Mouse (Mus musculus): ENCODE measurements around the gene Osbpl10. TPM values are rescaled to one million over a fixed set of nuclear protein-coding genes. Genes with fewer than 3 reads are reported as not detected.
A peak's percentile ranks its signal among the peaks of the same experiment; 100 is the strongest.

Osbpl10 gene
- polyA plus RNA-seq, 1 experiment from 2014 or later = 3.5 TPM

- no peak overlapping the region for H3K4me3 ChIP-seq (ENCODE audit: low read length)
- no peaks in the 10 kb centered on the region; the same call in 1 of the 2 replicates for H3K4me1 ChIP-seq (ENCODE audit: control insufficient read depth, insufficient read depth, low read depth, low read length)
- no peaks in the 10 kb centered on the region for H3K9me3 ChIP-seq (ENCODE audit: control insufficient read depth, low read length)
- no peak overlapping the region for H3K27ac ChIP-seq (ENCODE audit: low read depth, low read length)
- H3K36me3 ChIP-seq (ENCODE audit: control insufficient read depth, insufficient read depth, low read length) = no peaks in the 10 kb centered on the region
- WGBS = 49% methylated on average over 3 of the region's 3 CpGs
- H3K27me3 ChIP-seq (replicated peaks; ENCODE audit: control insufficient read depth, insufficient read depth, low read length) = no peaks in the 10 kb centered on the region
- no peak overlapping the region for H3K4me2 ChIP-seq (ENCODE audit: low read length)
- no peak for ATAC-seq
- no peak overlapping the region for H3K9ac ChIP-seq (ENCODE audit: low read depth, low read length)
These were observed 132.3 kb downstream of the Osbpl10 start for GRCm38 (mm10) chr9:115110655-115111054.

DNA sequence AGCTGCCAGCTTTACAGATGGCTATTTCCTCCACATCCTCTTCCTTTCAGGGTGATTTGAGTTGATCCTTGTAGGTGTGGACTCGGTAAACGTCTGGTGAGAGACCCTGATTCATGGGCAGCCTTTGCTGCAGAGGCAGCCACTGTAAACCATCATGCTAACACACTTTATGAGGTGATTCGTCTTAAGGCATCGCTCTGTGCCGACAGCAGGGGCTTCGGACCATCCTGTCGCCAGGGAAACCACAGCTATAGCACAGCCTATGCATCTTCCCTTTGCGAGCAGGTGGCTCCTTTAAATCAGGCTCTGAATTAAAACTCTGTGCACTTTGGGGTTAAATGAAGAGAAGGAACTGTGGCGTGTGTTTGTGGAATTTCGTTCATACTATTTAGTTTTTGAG, 138.9 kb downstream of the Osbpl10 start:
- no peak overlapping the region for H3K9ac ChIP-seq (ENCODE audit: low read depth, low read length)
- no peaks in the 10 kb centered on the region for H3K9me3 ChIP-seq (ENCODE audit: control insufficient read depth, low read length)
- WGBS = 47% methylated on average over 10 of the region's 10 CpGs
- H3K27me3 ChIP-seq (replicated peaks; ENCODE audit: control insufficient read depth, insufficient read depth, low read length) = no peaks in the 10 kb centered on the region
- H3K27ac ChIP-seq (ENCODE audit: low read depth, low read length) = no peak overlapping the region
- H3K4me2 ChIP-seq (ENCODE audit: low read length) = no peak overlapping the region
- no peak overlapping the region for H3K4me3 ChIP-seq (ENCODE audit: low read length)
- ATAC-seq = no peak
- peaks cover 9% of the 10 kb centered on the region for H3K4me1 ChIP-seq (ENCODE audit: control insufficient read depth, insufficient read depth, low read depth, low read length)
- H3K36me3 ChIP-seq (ENCODE audit: control insufficient read depth, insufficient read depth, low read length) = no peaks in the 10 kb centered on the region

GRCm38 (mm10) chr9:115120276-115120675, 141.9 kb downstream of the Osbpl10 start:
- H3K27me3 ChIP-seq (replicated peaks; ENCODE audit: control insufficient read depth, insufficient read depth, low read length) = no peaks in the 10 kb centered on the region
- 50% methylated on average over 5 of the region's 5 CpGs for WGBS
- no peak overlapping the region for H3K4me3 ChIP-seq (ENCODE audit: low read length)
- no peak overlapping the region for H3K27ac ChIP-seq (ENCODE audit: low read depth, low read length)
- peak; percentile 16; the same call in 1 of the 2 replicates for ATAC-seq
- no peaks in the 10 kb centered on the region for H3K36me3 ChIP-seq (ENCODE audit: control insufficient read depth, insufficient read depth, low read length)
- H3K4me1 ChIP-seq (ENCODE audit: control insufficient read depth, insufficient read depth, low read depth, low read length) = peaks cover 9% of the 10 kb centered on the region
- no peak overlapping the region for H3K9ac ChIP-seq (ENCODE audit: low read depth, low read length)
- H3K4me2 ChIP-seq (ENCODE audit: low read length) = no peak overlapping the region
- no peaks in the 10 kb centered on the region for H3K9me3 ChIP-seq (ENCODE audit: control insufficient read depth, low read length)

DNA sequence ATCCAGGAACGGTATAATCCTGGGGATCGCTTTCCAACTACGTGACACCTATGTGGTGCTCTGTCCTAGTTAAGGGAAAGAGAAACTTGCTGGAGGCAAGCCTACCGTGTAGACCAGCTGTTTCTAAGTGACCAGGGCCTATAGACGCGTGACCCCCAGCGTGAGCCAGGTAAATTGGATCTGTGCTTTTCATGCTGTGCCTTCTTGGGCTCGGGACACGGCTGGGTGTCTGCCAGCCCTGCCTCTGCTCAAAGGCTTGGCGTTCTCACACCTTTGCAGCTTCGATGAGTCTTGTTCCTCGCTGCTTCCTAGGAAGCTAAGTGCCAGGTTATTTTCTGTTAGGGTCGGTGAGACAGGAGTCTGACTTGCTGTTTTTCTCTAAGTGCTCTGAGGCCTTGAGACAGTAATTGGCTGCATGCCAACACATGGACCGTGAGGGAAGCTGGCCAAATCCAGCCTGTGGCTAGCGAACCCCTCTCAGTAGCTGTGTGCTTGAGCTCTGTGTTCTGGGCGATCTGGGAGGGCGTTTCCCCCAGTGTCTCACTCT, 142.4 kb downstream of the Osbpl10 start:
- H3K27me3 ChIP-seq (replicated peaks; ENCODE audit: control insufficient read depth, insufficient read depth, low read length) = no peaks in the 10 kb centered on the region
- no peaks in the 10 kb centered on the region for H3K36me3 ChIP-seq (ENCODE audit: control insufficient read depth, insufficient read depth, low read length)
- H3K4me3 ChIP-seq (ENCODE audit: low read length) = no peak overlapping the region
- H3K9me3 ChIP-seq (ENCODE audit: control insufficient read depth, low read length) = no peaks in the 10 kb centered on the region
- ATAC-seq = peak; percentile 78; the same call in 1 of the 2 replicates
- 42% methylated on average over 17 of the region's 17 CpGs for WGBS
- peak overlapping the region; percentile 69 for H3K27ac ChIP-seq (ENCODE audit: low read depth, low read length)
- no peak overlapping the region; the same call in 1 of the 2 replicates for H3K4me2 ChIP-seq (ENCODE audit: low read length)
- peaks cover 9% of the 10 kb centered on the region for H3K4me1 ChIP-seq (ENCODE audit: control insufficient read depth, insufficient read depth, low read depth, low read length)
- H3K9ac ChIP-seq (ENCODE audit: low read depth, low read length) = no peak overlapping the region

DNA sequence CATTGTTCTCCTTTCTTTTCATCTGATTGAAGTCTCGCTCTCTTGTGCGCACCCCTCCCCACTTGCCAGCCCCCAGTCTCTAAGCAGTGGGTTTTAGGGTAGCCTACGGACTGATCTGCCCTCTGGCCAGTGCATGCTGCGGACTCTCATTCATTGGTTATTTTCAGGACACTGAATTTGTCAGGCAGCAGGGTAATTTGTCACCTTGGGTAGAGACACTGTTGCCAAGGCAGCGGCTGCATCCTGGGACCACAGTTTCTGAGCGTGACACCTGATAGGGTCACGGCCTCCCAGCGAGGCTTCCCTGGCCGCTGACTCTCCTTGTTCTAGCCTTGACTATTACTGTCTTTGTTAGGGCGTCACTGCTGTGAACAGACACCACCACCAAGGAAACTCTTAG, 149.0 kb downstream of the Osbpl10 start:
- no peak overlapping the region for H3K4me2 ChIP-seq (ENCODE audit: low read length)
- 0 out of 2 replicates have a peak, but pooled peaks have one; percentile 27 for ATAC-seq
- H3K4me1 ChIP-seq (ENCODE audit: control insufficient read depth, insufficient read depth, low read depth, low read length) = peaks cover 5% of the 10 kb centered on the region; the same call in 1 of the 2 replicates
- H3K27ac ChIP-seq (ENCODE audit: low read depth, low read length) = no peak overlapping the region
- no peaks in the 10 kb centered on the region for H3K27me3 ChIP-seq (replicated peaks; ENCODE audit: control insufficient read depth, insufficient read depth, low read length)
- no peak overlapping the region for H3K4me3 ChIP-seq (ENCODE audit: low read length)
- WGBS = 20% methylated on average over 10 of the region's 10 CpGs
- H3K9ac ChIP-seq (ENCODE audit: low read depth, low read length) = no peak overlapping the region
- H3K36me3 ChIP-seq (ENCODE audit: control insufficient read depth, insufficient read depth, low read length) = no peaks in the 10 kb centered on the region
- no peaks in the 10 kb centered on the region for H3K9me3 ChIP-seq (ENCODE audit: control insufficient read depth, low read length)

- Histone ChIP-seq H3K4me1 (ENCODE audit: control insufficient read depth, insufficient read depth, low read depth, low read length) (0 out of 2 replicates have a peak, but pooled peaks cover 2% of the 10 kb centered on the region), H3K9me3 (ENCODE audit: control insufficient read depth, low read length) (no peaks in the 10 kb centered on the region), H3K4me2 (ENCODE audit: low read length) (no peak overlapping the region), H3K27ac (ENCODE audit: low read depth, low read length) (no peak overlapping the region), H3K9ac (ENCODE audit: low read depth, low read length) (no peak overlapping the region), H3K4me3 (ENCODE audit: low read length) (no peak overlapping the region), H3K27me3 (replicated peaks; ENCODE audit: control insufficient read depth, insufficient read depth, low read length) (no peaks in the 10 kb centered on the region), H3K36me3 (ENCODE audit: control insufficient read depth, insufficient read depth, low read length) (no peaks in the 10 kb centered on the region)
- WGBS = 71% methylated on average over 2 of the region's 2 CpGs
- no peak for ATAC-seq
These were observed 155.6 kb downstream of the Osbpl10 start for GRCm38 (mm10) chr9:115133926-115134325.

DNA sequence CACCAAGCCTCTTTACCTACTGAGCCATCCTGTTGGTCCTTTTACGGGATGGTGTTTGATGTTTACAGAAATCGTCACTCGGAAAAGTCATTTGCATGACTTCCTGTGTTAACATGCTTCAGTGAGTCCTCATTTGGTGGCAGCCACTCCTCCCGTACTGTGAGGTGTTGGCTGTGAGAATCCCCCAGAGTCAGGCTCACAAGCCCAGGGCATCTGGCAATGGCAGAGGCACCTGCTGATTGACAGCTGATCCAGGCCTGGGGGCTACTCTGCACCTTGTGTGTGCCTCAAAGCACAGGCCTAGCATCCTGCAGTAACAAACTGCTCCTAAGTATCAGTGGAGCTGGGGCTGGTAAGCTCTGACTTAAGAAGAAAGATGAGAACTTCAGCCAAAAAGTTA, 156.4 kb downstream of the Osbpl10 start:
- 16% methylated on average over 4 of the region's 4 CpGs for WGBS
- Histone ChIP-seq H3K4me1 (ENCODE audit: control insufficient read depth, insufficient read depth, low read depth, low read length) (0 out of 2 replicates have a peak, but pooled peaks cover 2% of the 10 kb centered on the region), H3K4me2 (ENCODE audit: low read length) (no peak overlapping the region), H3K9ac (ENCODE audit: low read depth, low read length) (no peak overlapping the region), H3K36me3 (ENCODE audit: control insufficient read depth, insufficient read depth, low read length) (no peaks in the 10 kb centered on the region), H3K4me3 (ENCODE audit: low read length) (no peak overlapping the region), H3K27ac (ENCODE audit: low read depth, low read length) (no peak overlapping the region), H3K9me3 (ENCODE audit: control insufficient read depth, low read length) (no peaks in the 10 kb centered on the region), H3K27me3 (replicated peaks; ENCODE audit: control insufficient read depth, insufficient read depth, low read length) (no peaks in the 10 kb centered on the region)
- peak; percentile 68 for ATAC-seq

DNA sequence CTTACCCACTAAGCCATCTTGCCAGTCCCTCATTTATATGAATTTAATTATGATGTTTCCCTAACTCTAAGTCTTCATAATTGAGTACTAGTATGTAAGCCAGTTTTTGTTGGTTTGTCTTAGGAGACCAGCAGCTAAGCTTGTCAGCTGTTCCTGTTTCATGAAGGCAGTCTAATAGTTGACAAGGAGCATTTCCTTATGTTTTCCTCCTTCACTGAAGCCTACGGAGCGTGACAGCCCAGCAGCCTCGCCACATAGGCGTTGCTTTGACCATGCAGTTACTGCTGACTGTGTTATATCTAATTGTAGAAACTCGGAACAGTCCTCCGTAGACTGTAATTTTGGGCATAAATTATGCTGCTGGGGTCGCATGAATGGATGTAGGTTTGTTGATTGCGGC, 157.0 kb downstream of the Osbpl10 start:
- no peak overlapping the region for H3K4me3 ChIP-seq (ENCODE audit: low read length)
- H3K9ac ChIP-seq (ENCODE audit: low read depth, low read length) = no peak overlapping the region
- H3K9me3 ChIP-seq (ENCODE audit: control insufficient read depth, low read length) = no peaks in the 10 kb centered on the region
- H3K4me1 ChIP-seq (ENCODE audit: control insufficient read depth, insufficient read depth, low read depth, low read length) = 0 out of 2 replicates have a peak, but pooled peaks cover 2% of the 10 kb centered on the region
- no peaks in the 10 kb centered on the region for H3K36me3 ChIP-seq (ENCODE audit: control insufficient read depth, insufficient read depth, low read length)
- 64% methylated on average over 8 of the region's 8 CpGs for WGBS
- no peak overlapping the region for H3K4me2 ChIP-seq (ENCODE audit: low read length)
- no peak overlapping the region for H3K27ac ChIP-seq (ENCODE audit: low read depth, low read length)
- no peaks in the 10 kb centered on the region for H3K27me3 ChIP-seq (replicated peaks; ENCODE audit: control insufficient read depth, insufficient read depth, low read length)
- ATAC-seq = no peak

DNA sequence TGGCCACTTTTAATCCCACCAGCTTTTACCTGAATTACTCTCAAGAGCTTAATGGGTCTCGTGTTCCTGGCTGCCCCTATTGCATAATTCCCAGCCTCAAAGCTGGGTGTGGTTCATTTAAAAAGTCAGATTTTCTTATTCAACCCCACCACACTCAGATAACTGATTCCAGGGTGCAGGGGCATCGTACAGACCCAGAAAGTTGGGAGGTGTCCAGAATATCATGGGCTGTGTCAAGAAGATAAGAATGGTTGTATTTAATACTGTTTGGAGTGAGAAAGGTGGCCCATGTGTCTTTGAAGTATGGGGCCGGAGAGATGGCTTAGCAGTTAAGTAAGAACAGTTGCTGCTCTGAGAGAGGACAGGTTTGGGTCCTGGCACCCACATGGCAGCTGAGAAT, 159.5 kb downstream of the Osbpl10 start:
- H3K4me2 ChIP-seq (ENCODE audit: low read length) = no peak overlapping the region
- H3K4me1 ChIP-seq (ENCODE audit: control insufficient read depth, insufficient read depth, low read depth, low read length) = 0 out of 2 replicates have a peak, but pooled peaks cover 2% of the 10 kb centered on the region
- no peak overlapping the region for H3K4me3 ChIP-seq (ENCODE audit: low read length)
- H3K27me3 ChIP-seq (replicated peaks; ENCODE audit: control insufficient read depth, insufficient read depth, low read length) = no peaks in the 10 kb centered on the region
- H3K27ac ChIP-seq (ENCODE audit: low read depth, low read length) = no peak overlapping the region
- no peaks in the 10 kb centered on the region for H3K36me3 ChIP-seq (ENCODE audit: control insufficient read depth, insufficient read depth, low read length)
- H3K9me3 ChIP-seq (ENCODE audit: control insufficient read depth, low read length) = no peaks in the 10 kb centered on the region
- H3K9ac ChIP-seq (ENCODE audit: low read depth, low read length) = no peak overlapping the region
- 83% methylated on average over 3 of the region's 3 CpGs for WGBS
- no peak for ATAC-seq

Data from hindbrain, embryonic 16.5 days (tissue).